Mouse (Mus musculus): ENCODE measurements around the gene Olfr739.

Olfr739 gene

DNA sequence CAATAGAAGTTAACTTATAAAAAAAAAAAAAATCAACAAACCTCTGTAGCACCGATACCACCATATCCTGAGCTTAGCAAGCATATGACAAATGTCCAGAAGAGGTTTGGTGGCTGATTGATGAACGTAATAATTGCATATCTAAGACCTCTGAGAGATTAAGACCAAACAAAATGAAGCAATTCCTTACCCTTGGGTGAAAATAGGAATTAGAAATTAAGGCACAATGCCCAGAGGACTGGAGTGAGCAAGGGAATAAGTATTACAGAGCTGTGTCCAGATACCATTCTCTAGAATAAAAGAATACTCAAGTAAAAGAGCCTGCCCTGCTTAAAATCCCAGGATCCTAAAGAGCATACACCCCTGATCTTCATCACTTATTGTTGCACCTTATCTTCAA is at the start of gene Olfr739:
TSS of gene Olfr739 (plus strand) at position 301 of the 400 bp plus-strand sequence.
- DNase-seq (ENCODE audit: low spot score): no peak

DNA sequence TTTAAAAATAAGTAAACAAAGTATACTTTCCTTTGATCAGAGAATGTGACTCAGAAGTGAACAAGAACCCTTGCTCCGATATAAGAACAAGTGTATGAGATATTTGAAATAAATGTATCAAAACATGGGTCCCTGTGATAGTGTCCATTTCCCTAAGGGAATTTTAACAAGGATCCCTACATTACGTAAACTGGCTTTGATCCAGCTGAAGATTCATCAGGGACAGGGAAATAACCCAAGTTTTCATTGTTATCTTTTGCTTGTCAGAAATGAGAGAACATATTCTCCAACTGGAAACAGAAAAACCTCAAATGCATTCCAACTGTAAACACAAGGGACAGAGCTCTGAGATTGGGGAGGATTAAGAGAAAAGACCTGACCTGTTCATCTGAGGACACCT is 37.6 kb upstream of the Olfr739 start, which contains the start of gene Olfr736:
TSS of gene Olfr736 (plus strand) at position 301 of the 400 bp plus-strand sequence.
- no peak for DNase-seq (ENCODE audit: low spot score)

DNA sequence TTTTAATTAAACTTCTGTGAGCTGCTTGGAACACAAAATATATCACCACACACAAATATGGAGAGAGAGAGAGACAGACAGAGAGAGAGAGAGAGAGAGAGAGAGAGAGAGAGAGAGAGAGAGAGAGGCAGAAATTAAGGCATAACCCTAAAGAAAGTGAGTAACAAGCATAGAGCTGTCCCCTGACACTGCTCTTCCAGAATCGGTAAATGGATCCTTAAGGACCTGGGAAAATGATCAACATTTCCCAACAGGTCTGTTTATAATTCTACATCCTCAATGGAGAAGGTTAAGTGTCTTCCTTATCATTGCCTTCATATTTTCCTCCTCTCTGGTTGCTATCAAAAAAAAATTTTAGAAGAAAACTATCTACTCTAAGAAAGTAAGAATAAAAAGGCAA is 11.2 kb upstream of the Olfr739 start, which contains the start of gene Olfr738:
TSS of gene Olfr738 (plus strand) at position 301 of the 400 bp plus-strand sequence.
- no peak for DNase-seq (ENCODE audit: low spot score)

DNA sequence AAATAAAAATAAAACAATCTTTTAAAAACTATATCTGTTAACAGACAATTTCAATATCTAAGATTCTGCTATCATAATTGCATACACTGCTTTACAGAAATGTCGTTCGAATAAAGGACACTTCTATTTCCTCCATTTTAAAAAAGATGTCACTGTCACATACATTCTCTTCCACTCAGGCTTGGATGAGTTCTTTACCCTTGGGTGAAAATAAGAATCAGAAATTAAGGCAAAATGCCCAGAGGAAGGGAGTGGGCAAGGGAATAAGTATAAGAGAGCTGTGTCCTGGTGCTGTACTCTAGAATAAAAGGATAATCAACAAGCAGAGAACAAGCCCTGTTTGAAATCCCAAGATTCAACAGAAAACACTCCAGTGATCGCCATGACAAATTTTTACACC is 26.8 kb downstream of the Olfr739 start, which contains the start of gene Olfr740:
TSS of gene Olfr740 (plus strand) at position 301 of the 400 bp plus-strand sequence.
- DNase-seq (ENCODE audit: low spot score): no peak

DNA sequence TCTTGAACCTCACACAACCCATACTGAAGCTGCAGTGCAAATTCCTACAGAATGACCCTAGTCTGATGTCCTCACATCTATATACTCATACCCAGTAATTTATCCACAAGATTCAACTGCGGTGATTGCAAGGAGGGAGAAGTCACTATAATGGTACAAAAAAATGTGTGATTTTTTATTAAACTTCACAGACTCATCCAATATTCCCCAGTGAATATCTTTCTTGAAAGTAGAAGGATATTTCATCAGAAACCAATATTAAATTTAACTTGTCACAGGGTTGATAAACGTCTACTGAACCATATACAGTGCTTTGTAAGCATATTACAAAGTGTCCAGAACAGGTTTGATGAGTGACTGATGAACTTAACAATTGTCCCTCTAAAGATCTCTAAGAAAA is 54.0 kb downstream of the Olfr739 start, which contains the start of gene Olfr741:
TSS of gene Olfr741 (plus strand) at position 301 of the 400 bp plus-strand sequence.
- DNase-seq (ENCODE audit: low spot score): no peak

Data from c-Kit-positive CD71-positive TER-119-positive erythroid progenitor cells, embryonic 14.5 days (primary cell).